Mouse (Mus musculus): ENCODE results near the gene Capn1.

DNA sequence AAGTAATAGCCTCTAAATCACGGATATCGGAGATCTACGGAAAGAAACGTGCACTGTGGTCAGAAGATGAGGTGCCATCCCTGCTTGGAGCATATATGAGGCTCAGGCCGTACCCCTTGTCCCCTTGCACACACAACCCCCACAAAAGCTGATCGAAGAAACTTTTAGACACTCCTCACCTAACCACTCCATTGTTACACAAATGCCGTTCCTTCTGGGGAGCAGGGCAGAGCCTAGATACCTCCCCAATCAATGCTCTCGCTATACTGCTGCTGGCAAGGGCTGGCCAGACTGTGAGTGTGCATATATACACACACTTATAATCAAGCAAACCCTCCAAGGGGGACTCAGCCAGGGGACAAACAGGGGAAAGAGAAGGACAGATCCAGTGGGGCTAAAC is 6.6 kb downstream of the Capn1 start:
- TF ChIP-seq CTCF (IDR thresholded peaks at IDR 0.05; ENCODE audit: low read depth, low read length) (no peak), POLR2A (IDR thresholded peaks at IDR 0.05; ENCODE audit: borderline replicate concordance, low read depth, low read length) (no peak)
